Mouse (Mus musculus) bone marrow macrophage, adult 2 months (primary cell): ENCODE measurements at regions not wholly inside any gene's neighbourhood (a gene's known extent, or its start where the extent isn't known, plus 50 kb on each side); places are given as distances from the start of the nearest gene placed in this dataset.

Source experiments
- CTCF ChIP-seq: IDR thresholded peaks from 2 replicates; pipeline ENCODE4 v1.5.1; 2012; ENCODE audit warnings: low read depth, mild to moderate bottlenecking, low read length, moderate library complexity
- POLR2A ChIP-seq: IDR thresholded peaks from 2 replicates; pipeline ENCODE4 v1.6.1; 2012; ENCODE audit warnings: mild to moderate bottlenecking, low read depth, low read length, borderline replicate concordance

DNA sequence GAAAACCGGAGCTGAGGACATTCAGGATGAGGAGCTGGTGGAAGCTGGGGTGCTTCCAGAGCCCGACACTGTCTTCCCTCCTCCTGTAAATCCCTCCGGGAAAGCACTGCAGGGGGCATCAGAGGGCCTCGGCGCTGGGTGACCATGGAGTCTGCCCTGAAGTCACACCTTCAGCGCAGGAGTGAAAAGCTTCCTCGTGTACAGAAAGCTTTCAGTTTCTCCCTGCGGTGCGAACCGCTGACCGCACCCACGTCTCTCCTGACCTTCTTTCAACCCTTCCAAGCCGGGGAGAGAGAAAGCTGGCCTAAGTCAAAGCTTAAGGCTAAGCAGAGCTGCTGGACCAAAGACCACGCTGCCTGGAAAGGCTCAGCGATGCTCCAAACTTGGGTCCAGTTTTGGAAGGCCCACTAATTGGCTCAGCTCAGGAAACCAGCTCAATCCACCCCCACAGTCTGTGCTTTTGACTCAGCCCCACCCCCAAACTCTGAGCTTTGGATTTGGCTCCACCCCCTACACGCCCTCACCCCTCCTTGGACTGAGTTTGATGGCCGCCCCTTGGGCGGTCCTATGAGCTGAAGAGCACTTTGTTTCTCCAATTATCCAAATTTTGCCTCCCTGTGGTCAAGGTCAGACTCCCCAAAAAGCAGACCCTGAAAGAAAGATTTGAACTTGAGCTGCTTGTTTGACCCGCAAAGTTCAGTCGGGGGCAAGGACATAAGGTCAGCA lies 97.0 kb upstream of the Rpl38 start:
- TF ChIP-seq CTCF (no peak), POLR2A (no peak)
